Mouse (Mus musculus) limb, embryonic 15.5 days (tissue): ENCODE measurements at regions not wholly inside any gene's neighbourhood (a gene's known extent, or its start where the extent isn't known, plus 50 kb on each side); places are given as distances from the start of the nearest gene placed in this dataset.

Source experiments
- ATAC-seq: fragments of 200-750 bp; cut with Nextera tagmentation; 2 replicates; pipeline ENCODE4 v1.8.0; 2017; ENCODE audit warnings: low read depth, moderate TSS enrichment; ENCODE audit not compliant: insufficient number of reproducible peaks, low FRiP score, low TSS enrichment
- H3K27ac ChIP-seq: fragments of 300-500 bp; sonication (generic); 2 replicates; pipeline ENCODE4 v1.5.1; 2015; ENCODE audit warnings: moderate library complexity, mild to moderate bottlenecking, inconsistent platforms
- H3K27me3 ChIP-seq: fragments of 300-500 bp; sonication (generic); 2 replicates; pipeline ENCODE4 v1.6.1; 2015; ENCODE audit warnings: inconsistent platforms
- H3K36me3 ChIP-seq: fragments of 300-500 bp; sonication (generic); 2 replicates; pipeline ENCODE4 v1.6.1; 2015; ENCODE audit warnings: inconsistent platforms
- H3K4me1 ChIP-seq: fragments of 300-500 bp; sonication (generic); 2 replicates; pipeline ENCODE4 v1.6.1; 2015; ENCODE audit warnings: inconsistent platforms
- H3K4me2 ChIP-seq: fragments of 300-500 bp; sonication (generic); 2 replicates; pipeline ENCODE4 v1.6.1; 2015; ENCODE audit warnings: mild to moderate bottlenecking, inconsistent platforms
- H3K4me3 ChIP-seq: fragments of 300-500 bp; sonication (generic); 2 replicates; pipeline ENCODE4 v1.5.1; 2015; ENCODE audit warnings: mild to moderate bottlenecking, inconsistent platforms
- H3K9ac ChIP-seq: fragments of 300-500 bp; sonication (generic); 2 replicates; pipeline ENCODE4 v1.6.1; 2015; ENCODE audit warnings: inconsistent platforms
- H3K9me3 ChIP-seq: fragments of 300-500 bp; sonication (generic); 2 replicates; pipeline ENCODE4 v1.6.1; 2016; ENCODE audit warnings: inconsistent platforms
- WGBS: fragments of 180-500 bp; shearing (Covaris S2); methylation state at CpG from one replicate; pipeline ENCODE4 v1.1.7; 2015; 5-methylcytosine and 5-hydroxymethylcytosine counted together

DNA sequence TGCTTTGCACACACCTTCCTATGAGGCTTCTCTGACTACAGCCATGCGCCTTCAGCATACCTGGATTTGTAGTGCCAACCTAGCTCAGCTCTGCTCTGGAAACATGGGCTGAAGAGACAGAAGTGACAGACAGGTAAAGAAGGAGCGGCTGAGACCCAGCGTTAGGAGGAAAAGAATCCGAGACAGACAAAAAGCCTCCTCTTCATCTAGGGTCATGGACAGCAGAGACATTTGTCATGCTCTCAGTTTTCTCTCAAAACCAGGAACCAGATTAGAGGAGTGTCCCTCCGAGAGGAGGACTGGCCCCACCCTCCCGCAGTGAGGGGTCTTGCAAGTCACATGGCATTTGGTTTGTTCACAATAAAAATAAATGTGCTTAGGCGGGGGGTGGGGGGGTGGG lies 317.4 kb upstream of the Prickle1 start:
- ATAC-seq, result no peak
- no peaks in the 10 kb centered on the region for H3K36me3 ChIP-seq
- peaks cover 7% of the 10 kb centered on the region for H3K4me1 ChIP-seq
- 43% methylated on average over 7 of the region's 7 CpGs for WGBS
- no peak overlapping the region for H3K4me3 ChIP-seq
- no peaks in the 10 kb centered on the region for H3K9me3 ChIP-seq
- H3K27me3 ChIP-seq, result no peaks in the 10 kb centered on the region
- no peak overlapping the region for H3K4me2 ChIP-seq
- H3K9ac ChIP-seq, result no peak overlapping the region
- no peak overlapping the region for H3K27ac ChIP-seq

DNA sequence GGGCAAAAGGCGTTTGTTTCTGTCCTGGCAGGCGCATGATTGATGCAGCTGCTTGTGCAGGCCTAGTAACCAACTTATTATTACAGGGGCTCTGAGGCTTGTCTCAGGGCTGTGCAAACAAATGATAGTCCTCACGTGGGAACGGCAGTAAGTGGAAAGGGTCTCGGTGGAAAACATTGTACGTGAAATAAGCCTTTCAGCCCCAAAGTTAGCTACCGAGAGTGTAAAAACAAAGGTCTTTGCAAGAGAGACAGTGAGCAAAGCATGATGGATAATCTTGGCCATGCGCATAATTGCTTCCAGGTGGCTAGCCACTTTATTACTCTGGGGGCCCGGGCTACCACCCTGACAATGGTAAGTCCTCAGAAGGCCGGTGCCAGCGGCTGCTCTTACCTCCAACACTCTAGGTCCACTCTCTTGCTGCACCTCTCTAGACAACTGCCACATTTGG lies 315.3 kb upstream of the Prickle1 start:
- 25% methylated on average over 11 of the region's 11 CpGs for WGBS
- no peak overlapping the region for H3K9ac ChIP-seq
- peaks cover 3% of the 10 kb centered on the region for H3K4me1 ChIP-seq
- H3K27me3 ChIP-seq, result no peaks in the 10 kb centered on the region
- H3K4me2 ChIP-seq, result no peak overlapping the region
- H3K9me3 ChIP-seq, result no peaks in the 10 kb centered on the region
- H3K36me3 ChIP-seq, result no peaks in the 10 kb centered on the region
- H3K4me3 ChIP-seq, result no peak overlapping the region
- H3K27ac ChIP-seq, result no peak overlapping the region
- no peak for ATAC-seq

DNA sequence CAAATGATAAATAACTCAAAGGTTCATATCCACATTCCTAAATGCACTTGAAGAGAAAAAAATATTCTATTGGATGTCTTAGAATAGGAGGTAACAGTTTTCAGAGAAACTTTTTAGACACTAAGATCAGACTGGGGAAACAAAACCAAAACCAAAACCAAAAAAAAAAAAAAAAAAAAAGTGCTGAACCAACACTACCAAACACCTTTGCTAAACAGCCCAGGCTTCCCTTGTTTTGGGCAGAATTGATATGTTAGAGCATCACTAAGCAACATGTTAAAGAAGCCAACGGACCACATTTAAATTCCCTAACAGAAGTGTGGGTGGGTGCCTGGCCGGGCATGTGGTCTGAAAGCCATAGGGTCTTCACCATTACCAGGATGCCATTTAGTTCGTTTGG lies 314.5 kb upstream of the Prickle1 start:
- Histone ChIP-seq H3K27ac (no peak overlapping the region), H3K36me3 (no peaks in the 10 kb centered on the region), H3K27me3 (no peaks in the 10 kb centered on the region), H3K4me2 (no peak overlapping the region), H3K4me3 (no peak overlapping the region), H3K9me3 (no peaks in the 10 kb centered on the region), H3K9ac (no peak overlapping the region), H3K4me1 (peaks cover 3% of the 10 kb centered on the region)
- WGBS, result 88% methylated on average over 3 of the region's 3 CpGs
- ATAC-seq, result no peak

DNA sequence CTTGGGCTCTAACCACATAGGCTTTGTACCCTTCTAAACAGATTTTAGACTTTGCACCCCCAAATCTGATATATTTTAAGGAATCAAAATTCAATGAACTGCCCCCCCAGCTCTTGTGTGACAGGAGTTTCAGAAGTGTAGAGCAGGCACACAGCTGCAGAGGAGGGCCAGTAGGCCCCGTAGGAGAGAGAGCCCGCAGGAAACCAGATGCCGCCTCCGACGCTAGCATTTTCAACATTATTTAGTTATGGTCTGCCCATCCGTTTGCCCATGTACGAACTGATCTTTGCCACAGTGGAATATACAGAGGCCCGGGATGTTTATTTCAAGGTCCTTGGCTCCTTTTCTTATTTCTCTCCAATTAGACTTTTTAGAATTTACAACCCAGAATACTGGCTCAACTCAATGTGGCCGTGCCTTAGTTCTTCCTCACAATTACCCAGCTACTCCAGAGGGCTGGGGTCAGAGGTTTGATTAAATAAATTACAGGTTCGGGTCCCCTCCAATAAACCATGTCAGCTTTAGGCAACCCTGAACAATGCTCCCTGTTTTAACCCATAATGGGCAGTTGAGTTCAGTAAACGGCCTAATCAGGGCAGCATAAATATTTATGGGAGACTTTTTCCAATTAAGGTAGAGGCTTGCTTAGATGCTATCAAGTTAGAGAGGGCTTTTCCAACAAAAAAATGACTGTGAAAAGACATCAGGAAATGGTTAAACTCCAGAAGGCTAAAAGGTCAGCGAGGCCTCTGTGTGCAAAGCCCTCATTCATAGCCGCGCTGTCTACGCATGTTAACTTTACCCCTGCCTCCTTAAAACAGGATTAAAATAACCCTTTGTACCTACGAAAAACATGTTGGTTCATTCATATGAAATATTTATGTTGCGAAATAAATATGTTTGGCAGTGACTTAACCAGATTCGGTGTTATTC lies 308.2 kb upstream of the Prickle1 start:
- Histone ChIP-seq H3K9ac (no peak overlapping the region), H3K4me1 (peaks cover 4% of the 10 kb centered on the region; the same call in 1 of the 2 replicates), H3K36me3 (no peaks in the 10 kb centered on the region), H3K4me2 (no peak overlapping the region), H3K27me3 (no peaks in the 10 kb centered on the region), H3K9me3 (no peaks in the 10 kb centered on the region), H3K4me3 (no peak overlapping the region), H3K27ac (no peak overlapping the region)
- WGBS, result 39% methylated on average over 18 of the region's 18 CpGs
- ATAC-seq, result no peak

DNA sequence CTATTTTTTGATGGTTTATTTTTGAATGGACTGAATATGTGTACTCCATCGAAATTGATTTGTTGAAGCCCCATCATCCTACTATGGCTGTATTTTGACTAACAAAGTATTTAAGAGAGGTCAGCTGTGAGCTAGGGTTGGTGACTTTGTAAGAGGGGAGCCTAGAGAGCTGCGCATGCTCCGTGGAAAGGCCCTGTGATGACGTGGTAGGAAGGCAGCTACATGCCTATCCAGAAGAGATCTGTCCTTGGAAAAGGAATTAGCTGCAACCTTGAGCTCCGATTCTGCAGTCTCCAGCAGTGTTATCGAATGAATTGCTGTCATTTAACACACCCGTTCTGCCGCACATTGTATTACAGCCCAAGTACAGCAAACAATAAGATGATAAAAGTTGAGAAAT lies 287.1 kb upstream of the Prickle1 start:
- no peak overlapping the region for H3K4me2 ChIP-seq
- no peak for ATAC-seq
- no peak overlapping the region for H3K9ac ChIP-seq
- H3K4me1 ChIP-seq, result peaks cover 9% of the 10 kb centered on the region; the same call in 1 of the 2 replicates
- 94% methylated on average over 8 of the region's 8 CpGs for WGBS
- no peaks in the 10 kb centered on the region for H3K36me3 ChIP-seq
- H3K9me3 ChIP-seq, result no peaks in the 10 kb centered on the region
- H3K27ac ChIP-seq, result no peak overlapping the region
- no peak overlapping the region for H3K4me3 ChIP-seq
- no peaks in the 10 kb centered on the region for H3K27me3 ChIP-seq

DNA sequence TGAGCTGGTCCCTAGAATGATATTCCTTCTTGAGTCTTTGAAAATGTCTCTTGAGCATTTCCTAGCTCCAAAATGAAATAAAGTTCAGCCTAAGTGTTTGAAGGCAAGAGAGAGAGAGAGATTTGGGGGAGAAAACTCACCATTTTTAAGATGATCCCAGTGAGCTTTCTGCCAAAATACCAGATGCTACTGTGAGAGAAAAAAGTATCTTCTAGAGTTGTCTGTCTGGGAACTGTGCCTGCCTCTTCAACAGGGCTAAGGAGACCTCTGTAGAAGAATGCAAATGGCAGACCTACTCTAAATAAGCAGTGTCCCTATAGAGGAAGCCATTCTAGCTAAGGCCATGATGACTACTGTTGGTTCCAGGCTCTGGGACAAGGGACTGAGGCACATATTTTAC lies 285.6 kb upstream of the Prickle1 start:
- H3K27ac ChIP-seq, result no peak overlapping the region
- H3K4me3 ChIP-seq, result no peak overlapping the region
- H3K9me3 ChIP-seq, result no peaks in the 10 kb centered on the region
- no peaks in the 10 kb centered on the region for H3K36me3 ChIP-seq
- peaks cover 9% of the 10 kb centered on the region; the same call in 1 of the 2 replicates for H3K4me1 ChIP-seq
- H3K27me3 ChIP-seq, result no peaks in the 10 kb centered on the region
- no peak for ATAC-seq
- no peak overlapping the region for H3K4me2 ChIP-seq
- H3K9ac ChIP-seq, result no peak overlapping the region

DNA sequence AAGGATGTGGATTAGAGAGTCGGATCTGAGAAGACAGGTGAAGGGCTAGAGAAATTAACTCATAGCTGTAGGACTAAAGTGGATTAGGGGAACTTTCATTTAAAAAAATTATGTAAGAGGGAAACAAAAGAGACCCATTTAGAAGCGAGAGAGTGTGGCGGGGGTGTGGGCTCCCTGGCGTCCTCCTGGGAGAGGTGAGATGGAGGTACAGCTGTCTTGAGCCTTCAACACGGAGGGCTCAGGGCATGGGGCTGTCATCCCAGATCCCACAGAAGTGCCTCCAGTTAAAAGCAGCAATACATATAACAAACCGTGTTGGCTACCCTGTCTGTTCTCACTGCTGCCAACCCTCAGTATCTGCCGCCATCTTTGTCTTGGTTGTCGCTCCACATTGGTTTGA lies 284.6 kb upstream of the Prickle1 start:
- no peak overlapping the region for H3K4me3 ChIP-seq
- no peak overlapping the region for H3K4me2 ChIP-seq
- peaks cover 9% of the 10 kb centered on the region; the same call in 1 of the 2 replicates for H3K4me1 ChIP-seq
- no peak for ATAC-seq
- H3K27me3 ChIP-seq, result no peaks in the 10 kb centered on the region
- no peak overlapping the region for H3K9ac ChIP-seq
- WGBS, result 85% methylated on average over 8 of the region's 8 CpGs
- no peak overlapping the region for H3K27ac ChIP-seq
- H3K9me3 ChIP-seq, result no peaks in the 10 kb centered on the region
- H3K36me3 ChIP-seq, result no peaks in the 10 kb centered on the region

DNA sequence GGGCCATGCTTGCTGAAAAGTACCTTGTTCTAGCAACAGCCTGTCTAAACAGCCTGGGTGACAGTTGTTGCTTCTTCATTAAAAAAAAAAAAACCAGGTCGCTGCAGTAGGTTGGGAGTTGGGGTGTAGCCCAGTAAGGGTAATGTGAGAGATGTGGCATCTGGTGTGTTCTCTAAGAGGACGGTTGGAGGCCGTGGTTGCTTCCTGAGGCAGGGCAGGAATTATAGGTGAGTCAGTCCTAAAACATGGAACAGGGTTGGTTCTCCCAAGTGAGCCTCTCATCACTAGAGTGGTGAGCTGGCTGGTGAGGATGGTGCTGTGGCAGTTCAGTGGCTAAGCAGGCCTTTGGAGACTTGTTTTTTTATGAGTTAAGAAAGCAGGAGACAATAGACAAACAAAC lies 283.3 kb upstream of the Prickle1 start:
- no peak for ATAC-seq
- WGBS, result 44% methylated on average over 3 of the region's 3 CpGs
- Histone ChIP-seq H3K36me3 (no peaks in the 10 kb centered on the region), H3K4me3 (no peak overlapping the region), H3K9me3 (no peaks in the 10 kb centered on the region), H3K27me3 (no peaks in the 10 kb centered on the region), H3K4me1 (peaks cover 9% of the 10 kb centered on the region; the same call in 1 of the 2 replicates), H3K27ac (no peak overlapping the region), H3K9ac (no peak overlapping the region), H3K4me2 (no peak overlapping the region)

DNA sequence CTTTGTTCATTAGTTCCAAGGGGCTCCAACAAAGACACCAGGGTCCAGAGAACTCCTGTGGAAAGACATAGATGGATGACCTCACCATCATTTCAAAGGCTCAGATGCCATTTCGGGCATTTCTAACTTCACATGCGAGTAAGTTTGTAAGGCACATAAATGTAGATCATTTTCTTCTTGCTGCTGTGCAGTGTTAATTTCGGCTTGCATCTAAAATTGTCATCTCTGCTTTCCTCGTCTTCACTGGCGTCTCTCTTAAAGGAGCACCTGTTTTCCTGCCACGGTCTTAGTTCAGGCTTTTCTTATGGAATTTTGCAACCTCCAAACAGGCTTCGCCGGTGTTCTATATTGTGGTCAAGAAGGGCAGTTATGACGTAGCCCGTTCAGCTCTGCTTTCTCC lies 280.6 kb upstream of the Prickle1 start:
- ATAC-seq, result no peak
- H3K4me2 ChIP-seq, result no peak overlapping the region
- peaks cover 9% of the 10 kb centered on the region; the same call in 1 of the 2 replicates for H3K4me1 ChIP-seq
- no peaks in the 10 kb centered on the region for H3K36me3 ChIP-seq
- H3K9ac ChIP-seq, result no peak overlapping the region
- 65% methylated on average over 10 of the region's 10 CpGs for WGBS
- no peak overlapping the region for H3K4me3 ChIP-seq
- no peaks in the 10 kb centered on the region for H3K27me3 ChIP-seq
- H3K9me3 ChIP-seq, result no peaks in the 10 kb centered on the region
- H3K27ac ChIP-seq, result no peak overlapping the region

DNA sequence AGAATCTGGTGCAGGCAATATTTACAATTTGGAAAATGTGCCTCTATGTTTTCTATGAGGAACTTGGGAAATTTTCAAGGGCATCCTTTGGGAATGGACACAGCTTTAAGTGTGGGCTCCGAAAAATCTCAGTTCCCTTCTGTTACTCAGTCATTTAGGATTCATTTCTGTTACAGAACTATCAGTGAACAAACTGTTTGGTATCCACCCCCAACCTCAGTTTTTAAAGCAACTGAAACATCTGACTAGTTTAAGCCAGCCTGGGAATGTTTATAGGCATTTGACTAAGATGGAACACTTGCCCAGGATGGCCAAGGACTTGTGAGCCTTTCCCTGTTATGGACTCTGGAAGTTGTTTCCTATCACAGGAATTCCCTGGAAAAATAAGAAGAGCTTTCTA lies 280.0 kb upstream of the Prickle1 start:
- Histone ChIP-seq H3K36me3 (no peaks in the 10 kb centered on the region), H3K9me3 (no peaks in the 10 kb centered on the region), H3K4me3 (no peak overlapping the region), H3K4me1 (peaks cover 9% of the 10 kb centered on the region; the same call in 1 of the 2 replicates), H3K27ac (no peak overlapping the region), H3K27me3 (no peaks in the 10 kb centered on the region), H3K9ac (no peak overlapping the region), H3K4me2 (no peak overlapping the region)
- ATAC-seq, result no peak
- WGBS, result 91% methylated on average over 1 of the region's 1 CpGs

DNA sequence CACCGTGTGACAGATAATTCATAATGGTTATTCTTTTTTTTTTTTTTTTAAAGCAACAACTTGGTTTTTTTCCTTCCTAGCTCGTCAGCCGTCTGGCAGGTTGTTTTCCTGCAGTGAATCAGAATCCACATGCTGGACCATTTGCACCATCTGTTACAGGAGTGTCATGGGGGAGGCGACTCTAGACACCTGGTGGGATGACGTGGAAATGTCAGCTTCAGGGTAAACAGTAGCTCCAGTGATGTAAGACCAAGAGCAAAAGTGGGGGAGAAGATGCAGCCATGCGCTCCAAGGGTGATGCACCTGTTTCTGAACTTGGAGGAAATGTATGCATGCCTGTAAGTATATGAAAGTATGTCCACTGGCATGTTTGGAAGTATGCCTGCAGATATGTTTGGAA lies 278.5 kb upstream of the Prickle1 start:
- Histone ChIP-seq H3K4me3 (no peak overlapping the region), H3K4me1 (peaks cover 5% of the 10 kb centered on the region; the same call in 1 of the 2 replicates)

DNA sequence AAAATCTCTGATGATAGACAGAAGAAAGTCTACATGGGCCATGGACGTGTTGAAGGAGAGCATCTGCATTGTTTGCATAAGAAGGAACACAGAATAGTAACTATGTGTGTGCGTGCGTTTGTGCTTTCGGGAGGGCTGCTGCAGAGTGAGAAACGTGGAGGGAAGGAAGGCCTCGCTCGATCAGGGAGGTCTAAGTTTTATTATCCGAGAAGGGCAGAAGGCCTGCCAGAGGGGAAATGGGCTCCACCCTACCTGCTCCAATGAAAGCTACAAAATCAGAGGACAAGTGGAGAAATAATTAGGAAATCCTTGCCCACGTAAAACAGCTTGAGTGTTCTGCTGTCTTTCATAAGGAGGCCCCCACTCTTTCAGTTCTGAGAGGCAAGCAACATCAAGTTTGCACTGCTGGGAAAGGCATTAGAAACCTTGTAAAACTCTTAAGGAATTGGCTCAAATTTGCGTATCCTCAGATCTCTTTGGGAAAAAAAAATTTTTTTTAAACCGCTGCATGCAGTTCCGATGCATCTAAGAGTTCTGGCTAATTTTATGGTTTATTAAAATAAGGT lies 261.7 kb upstream of the Prickle1 start:
- H3K9me3 ChIP-seq, result no peaks in the 10 kb centered on the region
- no peak overlapping the region for H3K4me3 ChIP-seq
- WGBS, result 31% methylated on average over 12 of the region's 12 CpGs
- H3K9ac ChIP-seq, result no peak overlapping the region
- H3K4me2 ChIP-seq, result peak overlapping the region; percentile 8; the same call in 1 of the 2 replicates
- H3K36me3 ChIP-seq, result no peaks in the 10 kb centered on the region
- H3K27me3 ChIP-seq, result no peaks in the 10 kb centered on the region
- H3K4me1 ChIP-seq, result peaks cover 14% of the 10 kb centered on the region; the same call in 1 of the 2 replicates
- 0 out of 2 replicates have a peak, but pooled peaks have one; percentile 52 for ATAC-seq
- peak overlapping the region; percentile 50 for H3K27ac ChIP-seq

More for the DNA sequence above, 278.5 kb upstream of the Prickle1 start:
- Histone ChIP-seq H3K27me3 (no peaks in the 10 kb centered on the region), H3K36me3 (no peaks in the 10 kb centered on the region), H3K27ac (no peak overlapping the region), H3K4me2 (no peak overlapping the region), H3K9ac (no peak overlapping the region), H3K9me3 (no peaks in the 10 kb centered on the region)
- no peak for ATAC-seq
- 62% methylated on average over 6 of the region's 6 CpGs for WGBS
